Mouse (Mus musculus) olfactory bulb, adult 2 months (tissue): ENCODE measurements around the gene Mis18a. TPM values are rescaled to one million over a fixed set of nuclear protein-coding genes. Genes with fewer than 3 reads are reported as not detected.
A peak's percentile ranks its signal among the peaks of the same experiment; 100 is the strongest.

ENCODE experiments used
- H3K27ac ChIP-seq: fragments of 200-500 bp; 2 replicates; pipeline ENCODE4 v1.5.1; 2012; ENCODE audit warnings: low read depth, low read length; ENCODE audit not compliant: insufficient read depth
- H3K4me1 ChIP-seq: fragments of 200-500 bp; 2 replicates; pipeline ENCODE4 v1.6.1; 2012; ENCODE audit warnings: low read length; ENCODE audit not compliant: control insufficient read depth, insufficient read depth
- H3K4me3 ChIP-seq: fragments of 200-500 bp; 2 replicates; pipeline ENCODE4 v1.5.1; 2012; ENCODE audit warnings: mild to moderate bottlenecking, low read depth, low read length, moderate library complexity; ENCODE audit not compliant: insufficient read depth
- CTCF ChIP-seq: fragments of 200-500 bp; IDR thresholded peaks from 2 replicates; pipeline ENCODE4 v1.5.1; 2012; ENCODE audit warnings: low read depth, mild to moderate bottlenecking, low read length, moderate library complexity; ENCODE audit not compliant: insufficient read depth
- POLR2A ChIP-seq: fragments of 200-500 bp; IDR thresholded peaks from 2 replicates; pipeline ENCODE4 v1.6.1; 2012; ENCODE audit warnings: mild to moderate bottlenecking, low read depth, low read length, moderate library complexity; ENCODE audit not compliant: insufficient read depth
- WGBS: fragments of 180-500 bp; shearing (Covaris S2); methylation state at CpG from one replicate; pipeline ENCODE4 v1.1.7; 2018; 5-methylcytosine and 5-hydroxymethylcytosine counted together
- polyA plus RNA-seq: library from polyadenylated mRNA; stranded (reverse); fragments of >200 nt; gene quantifications from 2 replicates; pipeline ENCODE4 v1.2.4, GENCODE M21; 2012; ENCODE audit warnings: low replicate concordance; ENCODE audit not compliant: missing spikeins, insufficient read depth, insufficient read length

Gene Mis18a
- polyA plus RNA-seq, result not detected in 2 replicates

GRCm38 (mm10) chr16:90727233-90728115, at the start of gene Mis18a:
Gene Mis18a, minus strand, starts transcription at chr16:90727404.
- TF ChIP-seq POLR2A, result peak; percentile 98
- no peak for TF ChIP-seq CTCF
- H3K4me1 ChIP-seq, result peaks cover 4% of the 10 kb centered on the region
- 0% methylated on average over 53 of the region's 53 CpGs for WGBS
- peak within 1 kb of the TSS; percentile 7; the same call in 1 of the 2 replicates for H3K27ac ChIP-seq
- H3K4me3 ChIP-seq, result peak within 1 kb of the TSS; percentile 60

GRCm38 (mm10) chr16:90775946-90776520, 48.8 kb upstream of the Mis18a start:
- TF ChIP-seq POLR2A (no peak), CTCF (no peak)
- H3K27ac ChIP-seq, result no peak overlapping the region
- H3K4me1 ChIP-seq, result no peaks in the 10 kb centered on the region
- 81% methylated on average over 10 of the region's 10 CpGs for WGBS
- H3K4me3 ChIP-seq, result no peak overlapping the region

- 91% methylated on average over 6 of the region's 6 CpGs for WGBS
- TF ChIP-seq POLR2A, result no peak
- TF ChIP-seq CTCF, result no peak
These were observed 47.4 kb upstream of the Mis18a start for GRCm38 (mm10) chr16:90774646-90775045.

GRCm38 (mm10) chr16:90774216-90774615, 47.0 kb upstream of the Mis18a start:
- WGBS, result 82% methylated on average over 12 of the region's 12 CpGs
- TF ChIP-seq POLR2A (no peak), CTCF (no peak)
- H3K4me3 ChIP-seq, result no peak overlapping the region
- H3K4me1 ChIP-seq, result no peaks in the 10 kb centered on the region
- H3K27ac ChIP-seq, result no peak overlapping the region

More at GRCm38 (mm10) chr16:90774646-90775045, 47.4 kb upstream of the Mis18a start:
- Histone ChIP-seq H3K4me3 (no peak overlapping the region), H3K4me1 (no peaks in the 10 kb centered on the region), H3K27ac (no peak overlapping the region)

GRCm38 (mm10) chr16:90766919-90767454, 39.8 kb upstream of the Mis18a start:
- Histone ChIP-seq H3K4me3 (no peak overlapping the region), H3K4me1 (no peaks in the 10 kb centered on the region), H3K27ac (no peak overlapping the region)
- 96% methylated on average over 15 of the region's 15 CpGs for WGBS
- TF ChIP-seq CTCF, result no peak
- TF ChIP-seq POLR2A, result no peak

- no peaks in the 10 kb centered on the region for H3K4me1 ChIP-seq
- 92% methylated on average over 9 of the region's 9 CpGs for WGBS
- no peak for TF ChIP-seq POLR2A
- no peak for TF ChIP-seq CTCF
These were observed 38.1 kb upstream of the Mis18a start for GRCm38 (mm10) chr16:90765195-90765877.

GRCm38 (mm10) chr16:90760515-90760914, 33.3 kb upstream of the Mis18a start:
- WGBS, result 84% methylated on average over 4 of the region's 4 CpGs
- Histone ChIP-seq H3K27ac (no peak overlapping the region), H3K4me1 (no peaks in the 10 kb centered on the region), H3K4me3 (no peak overlapping the region)
- TF ChIP-seq POLR2A, result no peak
- TF ChIP-seq CTCF, result no peak

More at GRCm38 (mm10) chr16:90765195-90765877, 38.1 kb upstream of the Mis18a start:
- no peak overlapping the region for H3K27ac ChIP-seq
- no peak overlapping the region for H3K4me3 ChIP-seq

GRCm38 (mm10) chr16:90759335-90759734, 32.1 kb upstream of the Mis18a start:
- Histone ChIP-seq H3K4me3 (no peak overlapping the region), H3K27ac (no peak overlapping the region), H3K4me1 (no peaks in the 10 kb centered on the region)
- 34% methylated on average over 3 of the region's 3 CpGs for WGBS
- TF ChIP-seq CTCF, result no peak
